Comparison of ENCODE assay signal across 21 mouse cellular contexts in the genomic region with DNA sequence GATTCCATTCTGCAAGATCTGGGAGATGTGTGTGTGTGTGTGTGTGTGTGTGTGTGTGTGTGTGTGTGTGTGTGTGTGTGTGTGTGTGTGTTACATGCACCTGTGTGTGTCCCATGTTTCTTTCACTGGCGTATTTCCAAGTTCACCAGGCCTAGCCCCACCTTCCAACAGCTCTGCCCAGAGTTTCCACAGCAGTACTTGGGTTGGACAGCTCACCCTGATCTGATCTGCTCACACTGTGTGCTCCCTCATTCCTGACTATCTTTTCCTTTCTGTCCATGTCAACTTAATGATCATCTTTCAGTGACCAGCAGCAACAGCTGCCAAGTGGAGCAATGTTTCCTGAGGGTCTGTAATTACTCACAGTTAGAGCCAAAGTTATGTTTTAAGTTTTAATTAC. TPM values are rescaled to one million over a fixed set of nuclear protein-coding genes. Genes with fewer than 3 reads are reported as not detected.
DNase-seq lines count a peak whose midpoint lies in the region; ATAC-seq lines count a peak whose summit lies in the region.
"Had no signal": no experiment of that assay in that cellular context is flagged by ENCODE, and none has a peak within 500 bp of the region (broad histone marks: within the 10 kb centered on the region; RNA-seq: fewer than 3 reads in every experiment).

No protein-coding gene starts in this region.

- no peaks in the 10 kb centered on the region for H3K36me3 ChIP-seq in heart, embryonic 11.5 days (ENCODE audit: control insufficient read depth, insufficient read depth, low read length)
- H3K36me3 ChIP-seq in hindbrain, embryonic 13.5 days, result no peaks in the 10 kb centered on the region
- H3K36me3 ChIP-seq in hindbrain, embryonic 12.5 days, result no peaks in the 10 kb centered on the region
- no peaks in the 10 kb centered on the region for H3K36me3 ChIP-seq in midbrain, embryonic 11.5 days (ENCODE audit: control insufficient read depth, insufficient read depth, low read length)
- no peaks in the 10 kb centered on the region for H3K36me3 ChIP-seq in midbrain, embryonic 16.5 days (ENCODE audit: control insufficient read depth, insufficient read depth, low read length)
- H3K36me3 ChIP-seq: G1E had no signal

- H3K27me3 ChIP-seq in heart, embryonic 11.5 days (ENCODE audit: control insufficient read depth, insufficient read depth, low read length), result no peaks in the 10 kb centered on the region
- no peaks in the 10 kb centered on the region for H3K27me3 ChIP-seq in hindbrain, embryonic 13.5 days
- no peaks in the 10 kb centered on the region for H3K27me3 ChIP-seq in hindbrain, embryonic 12.5 days
- H3K27me3 ChIP-seq in midbrain, embryonic 11.5 days (ENCODE audit: control insufficient read depth, insufficient read depth, low read length), result no peaks in the 10 kb centered on the region
- H3K27me3 ChIP-seq in midbrain, embryonic 16.5 days (ENCODE audit: control insufficient read depth, insufficient read depth, low read depth, low read length), result no peaks in the 10 kb centered on the region
- H3K27me3 ChIP-seq: CH12.LX, Patski had no signal

- 71% methylated on average over 1 of the region's 1 CpGs for WGBS in heart, embryonic 11.5 days (ENCODE audit: insufficient replicate concordance)
- WGBS in hindbrain, embryonic 13.5 days, result 71% methylated on average over 1 of the region's 1 CpGs
- WGBS in hindbrain, embryonic 12.5 days, result 78% methylated on average over 1 of the region's 1 CpGs
- 75% methylated on average over 1 of the region's 1 CpGs for WGBS in midbrain, embryonic 11.5 days
- 88% methylated on average over 1 of the region's 1 CpGs for WGBS in midbrain, embryonic 16.5 days

- H3K9ac ChIP-seq in heart, embryonic 11.5 days (ENCODE audit: low read depth, low read length), result no peak overlapping the region
- no peak overlapping the region for H3K9ac ChIP-seq in hindbrain, embryonic 13.5 days
- H3K9ac ChIP-seq in hindbrain, embryonic 12.5 days, result no peak overlapping the region
- H3K9ac ChIP-seq in midbrain, embryonic 11.5 days (ENCODE audit: low read length), result no peak overlapping the region
- no peak overlapping the region for H3K9ac ChIP-seq in midbrain, embryonic 16.5 days (ENCODE audit: low read depth, low read length)

- peak; percentile 64 for DNase-seq in heart, adult 11 months
- DNase-seq in midbrain, embryonic 11.5 days (ENCODE audit: low spot score, missing footprints), result peak; percentile 61
- DNase-seq: adrenal gland, adult 2 months; adrenal gland, adult 8-10 months; adrenal gland, postnatal 10 days; adrenal gland, postnatal 14 days; adrenal gland, postnatal 25 days; adrenal gland, postnatal 36 days; B cell, adult 2 months; cerebellum, adult 11 months; cerebellum, adult 11-12 months; cerebellum, adult 18-20 months had no signal

- no peak overlapping the region for H3K27ac ChIP-seq in heart, embryonic 11.5 days (ENCODE audit: low read depth, low read length)
- no peak overlapping the region for H3K27ac ChIP-seq in hindbrain, embryonic 13.5 days
- H3K27ac ChIP-seq in hindbrain, embryonic 12.5 days, result no peak overlapping the region
- H3K27ac ChIP-seq in midbrain, embryonic 11.5 days (ENCODE audit: low read depth, low read length), result no peak overlapping the region
- H3K27ac ChIP-seq in midbrain, embryonic 16.5 days (ENCODE audit: low read length), result no peak overlapping the region

- no peaks in the 10 kb centered on the region for H3K9me3 ChIP-seq in heart, embryonic 11.5 days (replicated peaks; ENCODE audit: control insufficient read depth, low read length)
- no peaks in the 10 kb centered on the region for H3K9me3 ChIP-seq in hindbrain, embryonic 13.5 days
- no peaks in the 10 kb centered on the region for H3K9me3 ChIP-seq in hindbrain, embryonic 12.5 days (replicated peaks)
- H3K9me3 ChIP-seq in midbrain, embryonic 11.5 days (ENCODE audit: control insufficient read depth, low read length), result no peaks in the 10 kb centered on the region
- H3K9me3 ChIP-seq in midbrain, embryonic 16.5 days (replicated peaks; ENCODE audit: control insufficient read depth, low read length, poor library complexity, severe bottlenecking), result no peaks in the 10 kb centered on the region
- H3K9me3 ChIP-seq: G1E had no signal

- ATAC-seq in heart, embryonic 11.5 days (replicated peaks; ENCODE audit: insufficient number of reproducible peaks, low FRiP score, low TSS enrichment), result no peak
- 0 out of 2 replicates have a peak, but pooled peaks have one; percentile 30 for ATAC-seq in hindbrain, embryonic 13.5 days (ENCODE audit: low FRiP score)
- no peak for ATAC-seq in hindbrain, embryonic 12.5 days (ENCODE audit: low FRiP score)
- no peak for ATAC-seq in midbrain, embryonic 11.5 days (ENCODE audit: low FRiP score)
- ATAC-seq in midbrain, embryonic 16.5 days, result no peak
- ATAC-seq: activated CD4-positive, CD25-positive, alpha-beta regulatory T cell, adult 4 months; CD4-positive, CD25-positive, alpha-beta regulatory T cell, adult 4 months; Patski had no signal

- no peak overlapping the region for H3K4me2 ChIP-seq in heart, embryonic 11.5 days
- H3K4me2 ChIP-seq in hindbrain, embryonic 13.5 days, result no peak overlapping the region
- no peak overlapping the region for H3K4me2 ChIP-seq in hindbrain, embryonic 12.5 days (replicated peaks)
- H3K4me2 ChIP-seq in midbrain, embryonic 11.5 days, result no peak overlapping the region
- H3K4me2 ChIP-seq in midbrain, embryonic 16.5 days (ENCODE audit: low read length), result no peak overlapping the region

- no peaks in the 10 kb centered on the region for H3K4me1 ChIP-seq in heart, embryonic 11.5 days (ENCODE audit: control insufficient read depth, insufficient read depth, low read length)
- H3K4me1 ChIP-seq in hindbrain, embryonic 13.5 days (replicated peaks), result no peaks in the 10 kb centered on the region
- no peaks in the 10 kb centered on the region for H3K4me1 ChIP-seq in hindbrain, embryonic 12.5 days
- H3K4me1 ChIP-seq in midbrain, embryonic 11.5 days (ENCODE audit: control insufficient read depth, insufficient read depth, low read length), result no peaks in the 10 kb centered on the region
- H3K4me1 ChIP-seq in midbrain, embryonic 16.5 days (ENCODE audit: control insufficient read depth, insufficient read depth, low read length), result no peaks in the 10 kb centered on the region

- H3K4me3 ChIP-seq in heart, embryonic 11.5 days (ENCODE audit: low read depth, low read length), result no peak overlapping the region
- H3K4me3 ChIP-seq in hindbrain, embryonic 13.5 days, result no peak overlapping the region
- no peak overlapping the region for H3K4me3 ChIP-seq in hindbrain, embryonic 12.5 days
- H3K4me3 ChIP-seq in midbrain, embryonic 11.5 days (ENCODE audit: low read depth, low read length), result no peak overlapping the region
- H3K4me3 ChIP-seq in midbrain, embryonic 16.5 days (ENCODE audit: low read depth, low read length), result no peak overlapping the region

RNA-seq across cellular contexts. Expression of gene Bod1, which starts 25.1 kb away (rescaled TPM):
- 62.0 and 68.7 TPM in 2 replicates for polyA plus RNA-seq in heart, embryonic 11.5 days (2014; fragmentation: Nextera tagmentation; extraction: Ambion mirVana)
- polyA plus RNA-seq in hindbrain, embryonic 13.5 days (2015; fragmentation: Nextera tagmentation; extraction: Ambion mirVana), result 152 and 153 TPM in 2 replicates
- 146 and 162 TPM in 2 replicates for polyA plus RNA-seq in hindbrain, embryonic 12.5 days (2016; fragmentation: Nextera tagmentation; extraction: Ambion mirVana)
- polyA plus RNA-seq in midbrain, embryonic 11.5 days (2014; fragmentation: Nextera tagmentation; extraction: Ambion mirVana), result 148 and 160 TPM in 2 replicates
- 126 and 134 TPM in 2 replicates for polyA plus RNA-seq in midbrain, embryonic 16.5 days (2015; fragmentation: Nextera tagmentation; extraction: Ambion mirVana)
